Mouse (Mus musculus) heart, adult 2 months (tissue): ENCODE measurements around the gene Ugp2. TPM values are rescaled to one million over a fixed set of nuclear protein-coding genes. Genes with fewer than 3 reads are reported as not detected.
A peak's percentile ranks its signal among the peaks of the same experiment; 100 is the strongest.

Experiments used
- DNase-seq, 2 experiments: peaks; one replicate each; pipeline ENCODE4 v3.0.0; 2021
- H3K27ac ChIP-seq: fragments of 200-600 bp; 2 replicates; pipeline ENCODE4 v1.8.1; 2022
- H3K27me3 ChIP-seq: fragments of 200-500 bp; 2 replicates; pipeline ENCODE4 v1.6.1; 2012; ENCODE audit warnings: mild to moderate bottlenecking, low read length, inconsistent platforms, mixed read lengths; ENCODE audit not compliant: control insufficient read depth, insufficient read depth
- H3K36me3 ChIP-seq: fragments of 200-500 bp; 2 replicates; pipeline ENCODE4 v1.6.1; 2012; ENCODE audit warnings: low read length, inconsistent platforms; ENCODE audit not compliant: control insufficient read depth, insufficient read depth
- H3K4me1 ChIP-seq: fragments of 200-500 bp; 2 replicates; pipeline ENCODE4 v1.6.1; 2011; ENCODE audit warnings: low read length; ENCODE audit not compliant: control insufficient read depth, insufficient read depth
- H3K4me3 ChIP-seq: fragments of 200-600 bp; 2 replicates; pipeline ENCODE4 v1.8.1; 2022
- H3K79me2 ChIP-seq: fragments of 200-500 bp; replicated peaks from 2 replicates; pipeline ENCODE4 v1.6.1; 2012; ENCODE audit warnings: mild to moderate bottlenecking, inconsistent platforms, low read length, moderate library complexity, mixed read lengths; ENCODE audit not compliant: control insufficient read depth, insufficient read depth
- H3K9ac ChIP-seq: fragments of 200-500 bp; 2 replicates; pipeline ENCODE4 v1.6.1; 2012; ENCODE audit warnings: low read depth, mild to moderate bottlenecking, control low read depth, inconsistent platforms, low read length, mixed read lengths
- CTCF ChIP-seq: fragments of 200-600 bp; IDR thresholded peaks from 2 replicates; pipeline ENCODE4 v1.8.1; 2022; ENCODE audit warnings: antibody characterized with exemption, mild to moderate bottlenecking, moderate library complexity
- EP300 ChIP-seq: fragments of 200-500 bp; IDR thresholded peaks from 2 replicates; pipeline ENCODE4 v1.6.1; 2011; ENCODE audit warnings: low read depth, low read length, control low read depth; ENCODE audit not compliant: insufficient read depth
- POLR2A ChIP-seq: fragments of 200-500 bp; IDR thresholded peaks from 2 replicates; pipeline ENCODE4 v1.6.1; 2011; ENCODE audit warnings: mild to moderate bottlenecking, low read depth, low read length, control low read depth; ENCODE audit not compliant: insufficient read depth
- WGBS: fragments of 180-500 bp; shearing (Covaris S2); methylation state at CpG from one replicate; pipeline ENCODE4 v1.1.7; 2018; 5-methylcytosine and 5-hydroxymethylcytosine counted together
- intact Hi-C: fragments of 180-260 bp; cut with DNase I; formaldehyde crosslinking; loops from one replicate; pipeline ENCODE4 v1.15.1; 2025
- polyA plus RNA-seq: library from polyadenylated mRNA; depleted of rRNA; stranded (reverse); fragments of >200 nt; gene quantifications from 2 replicates; pipeline ENCODE4 v1.2.3, GENCODE M21; 2012
- total RNA-seq, 2 experiments: library from RNA; stranded (reverse); gene quantifications; 2 replicates each; pipeline ENCODE4 v1.2.3; 2021

Gene Ugp2
- total and polyA plus RNA-seq, 3 experiments, result 34.0 to 235 (median 214) TPM

DNA sequence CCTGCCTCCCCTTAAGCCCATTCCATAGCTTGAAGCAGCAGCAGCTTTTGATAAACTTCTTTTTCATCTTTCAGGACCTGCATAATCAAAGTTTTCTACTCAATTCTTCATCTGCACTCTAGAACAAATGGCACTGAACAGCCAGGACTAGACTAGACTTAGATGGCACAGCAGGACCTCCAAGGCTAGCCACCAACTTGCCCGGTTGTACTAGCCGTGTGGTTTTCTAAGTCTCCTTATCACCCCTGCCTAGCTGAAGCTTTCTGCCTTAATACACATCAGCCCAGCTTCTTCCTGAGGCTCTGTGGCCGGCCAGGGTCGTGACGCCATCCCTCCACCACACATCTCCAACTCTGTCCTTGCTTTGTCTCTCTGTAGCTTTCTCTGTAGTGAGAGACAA lies 42.9 kb downstream of the Ugp2 start:
- Histone ChIP-seq H3K79me2 (no peaks in the 10 kb centered on the region), H3K36me3 (peaks cover 10% of the 10 kb centered on the region), H3K4me3 (no peak overlapping the region), H3K9ac (no peak overlapping the region), H3K27me3 (no peaks in the 10 kb centered on the region), H3K27ac (no peak overlapping the region), H3K4me1 (no peaks in the 10 kb centered on the region)
- intact Hi-C loops, result no loop called here
- DNase-seq, result no peak
- 85% methylated on average over 5 of the region's 5 CpGs for WGBS
- TF ChIP-seq POLR2A (no peak), EP300 (no peak), CTCF (no peak)

DNA sequence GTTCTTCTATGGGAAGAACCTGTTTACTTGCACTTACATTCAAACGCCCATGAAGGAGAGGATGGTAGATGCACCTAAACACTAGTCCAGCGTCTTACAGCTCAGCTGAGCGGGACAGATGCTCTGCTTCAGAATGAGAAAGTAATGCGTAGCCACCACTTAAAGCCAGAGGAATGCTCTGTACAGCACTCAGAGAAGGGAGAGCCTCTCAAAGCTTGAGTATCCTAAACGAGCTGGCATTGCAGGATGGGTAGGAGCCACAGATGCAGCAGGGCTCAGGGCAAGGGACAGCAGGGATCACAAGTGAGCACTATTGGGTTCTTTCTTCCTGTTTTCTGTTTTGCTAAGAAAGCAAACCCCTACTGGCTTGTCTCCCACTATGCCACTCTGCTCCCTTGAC lies 43.5 kb downstream of the Ugp2 start:
- Histone ChIP-seq H3K27ac (no peak overlapping the region), H3K9ac (no peak overlapping the region), H3K27me3 (no peaks in the 10 kb centered on the region), H3K4me3 (no peak overlapping the region), H3K36me3 (peaks cover 6% of the 10 kb centered on the region), H3K79me2 (no peaks in the 10 kb centered on the region), H3K4me1 (no peaks in the 10 kb centered on the region)
- WGBS, result 90% methylated on average over 5 of the region's 5 CpGs
- DNase-seq, result no peak
- TF ChIP-seq POLR2A (no peak), EP300 (no peak), CTCF (no peak)
- intact Hi-C loops, result no loop called here

DNA sequence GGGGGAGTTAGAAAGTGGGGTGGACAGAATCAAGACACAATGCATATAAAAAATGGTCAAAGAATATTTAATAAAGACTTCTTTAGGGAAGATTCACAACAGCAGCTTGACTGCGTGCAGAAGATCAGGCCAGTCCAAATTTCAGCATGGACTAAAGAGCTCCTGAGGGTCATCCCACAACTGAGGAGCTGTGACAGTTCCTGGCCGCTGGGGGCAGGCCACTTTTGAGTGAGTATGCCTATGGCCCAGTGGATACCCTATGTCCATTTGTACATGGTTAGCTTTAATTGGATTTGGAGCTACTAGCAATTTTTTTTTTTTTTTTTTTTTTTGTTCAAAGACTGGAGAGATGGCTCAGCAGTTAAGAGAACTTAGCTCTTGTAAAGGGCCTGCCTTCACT lies 44.2 kb downstream of the Ugp2 start:
- H3K36me3 ChIP-seq, result peaks cover 6% of the 10 kb centered on the region
- H3K9ac ChIP-seq, result no peak overlapping the region
- no peak overlapping the region for H3K4me3 ChIP-seq
- WGBS, result 74% methylated on average over 2 of the region's 2 CpGs
- TF ChIP-seq CTCF, result peak; percentile 55
- TF ChIP-seq EP300, result no peak
- TF ChIP-seq POLR2A, result no peak
- no peaks in the 10 kb centered on the region for H3K79me2 ChIP-seq
- no peak overlapping the region for H3K27ac ChIP-seq
- no peaks in the 10 kb centered on the region for H3K4me1 ChIP-seq
- H3K27me3 ChIP-seq, result no peaks in the 10 kb centered on the region
- intact Hi-C loops, result no loop called here
- no peak for DNase-seq

DNA sequence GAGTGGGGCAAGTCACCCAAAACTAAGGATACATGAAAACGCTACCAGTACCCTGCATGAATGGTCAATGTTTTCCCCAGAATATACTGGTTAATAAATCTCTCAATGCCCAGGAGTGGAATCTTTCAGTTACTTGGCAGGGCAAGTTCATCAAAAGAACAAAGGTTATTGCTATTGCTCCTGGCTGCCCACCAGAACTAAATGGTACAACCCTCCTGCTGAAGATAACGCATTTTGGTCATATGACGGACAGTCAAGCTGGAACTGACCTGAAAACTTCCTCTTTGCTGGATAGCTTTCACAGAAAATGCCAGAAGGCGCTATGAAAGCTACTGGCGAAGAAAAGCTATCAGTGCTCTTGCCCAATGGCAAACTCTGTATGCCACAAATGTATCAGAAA lies 45.2 kb downstream of the Ugp2 start:
- Histone ChIP-seq H3K4me3 (no peak overlapping the region), H3K4me1 (no peaks in the 10 kb centered on the region), H3K27me3 (no peaks in the 10 kb centered on the region), H3K79me2 (no peaks in the 10 kb centered on the region), H3K36me3 (peaks cover 12% of the 10 kb centered on the region), H3K9ac (no peak overlapping the region), H3K27ac (no peak overlapping the region)
- no peak for DNase-seq
- intact Hi-C loops, result no loop called here
- TF ChIP-seq CTCF, result no peak
- no peak for TF ChIP-seq POLR2A
- no peak for TF ChIP-seq EP300
- 81% methylated on average over 5 of the region's 5 CpGs for WGBS

DNA sequence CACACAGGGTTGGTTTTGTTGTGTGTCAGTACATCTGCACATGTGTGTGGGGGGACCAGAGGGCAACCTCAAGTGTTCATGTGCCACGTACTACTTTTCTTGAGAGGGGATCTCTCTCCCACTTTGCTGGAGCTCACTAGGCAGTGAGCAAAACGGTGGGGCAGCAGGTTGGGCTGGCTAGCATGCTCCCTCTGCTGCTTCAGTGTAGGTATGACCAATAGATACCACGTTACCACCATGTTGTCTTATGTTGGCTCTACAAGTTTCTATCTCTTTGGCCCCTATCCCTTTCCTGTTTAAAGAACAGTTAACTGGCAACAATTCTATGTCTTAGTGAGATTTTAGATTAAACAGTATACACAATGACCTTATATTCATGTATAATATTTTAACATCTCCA lies 48.7 kb downstream of the Ugp2 start:
- WGBS, result 73% methylated on average over 3 of the region's 3 CpGs
- peaks cover 14% of the 10 kb centered on the region for H3K36me3 ChIP-seq
- H3K27me3 ChIP-seq, result no peaks in the 10 kb centered on the region
- H3K4me3 ChIP-seq, result no peak overlapping the region
- no peak for DNase-seq
- H3K4me1 ChIP-seq, result no peaks in the 10 kb centered on the region
- H3K27ac ChIP-seq, result no peak overlapping the region
- TF ChIP-seq POLR2A, result no peak
- peak; percentile 30; the same call in 1 of the 2 replicates for TF ChIP-seq CTCF
- intact Hi-C loops, result no loop called here
- H3K79me2 ChIP-seq, result no peaks in the 10 kb centered on the region
- no peak overlapping the region for H3K9ac ChIP-seq

DNA sequence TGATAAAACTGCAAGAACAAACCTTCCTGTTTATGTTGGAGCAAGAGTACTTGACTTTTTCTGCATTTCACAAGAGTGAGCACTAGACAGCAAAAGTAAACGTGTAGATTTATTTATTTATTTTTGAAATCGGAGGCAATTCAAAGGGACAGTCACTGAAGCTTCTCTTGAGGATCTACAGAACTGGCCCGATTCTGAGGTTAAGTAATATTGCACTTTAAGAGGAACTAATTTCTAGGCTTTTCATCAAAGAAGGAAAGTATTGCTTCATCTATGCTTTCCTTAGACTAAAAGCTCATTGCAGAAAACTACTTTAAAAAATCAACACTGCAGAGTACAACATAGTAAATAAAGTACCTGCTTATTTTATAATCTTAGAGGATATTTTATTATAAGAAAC lies 49.4 kb downstream of the Ugp2 start:
- no peaks in the 10 kb centered on the region for H3K27me3 ChIP-seq
- no peaks in the 10 kb centered on the region for H3K4me1 ChIP-seq
- H3K36me3 ChIP-seq, result peaks cover 14% of the 10 kb centered on the region
- intact Hi-C loops, result no loop called here
- no peak overlapping the region for H3K27ac ChIP-seq
- no peaks in the 10 kb centered on the region for H3K79me2 ChIP-seq
- no peak for DNase-seq
- no peak overlapping the region for H3K9ac ChIP-seq
- no peak overlapping the region for H3K4me3 ChIP-seq
- WGBS, result 61% methylated on average over 3 of the region's 3 CpGs
- TF ChIP-seq POLR2A (no peak), CTCF (no peak), EP300 (no peak)
